Mouse (Mus musculus) left cerebral cortex, adult 2 months (tissue): ENCODE results near the gene Ppia. TPM values are rescaled to one million over a fixed set of nuclear protein-coding genes. Genes with fewer than 3 reads are reported as not detected.
"Not testable (repeated sequence)": the region's sequence is repeated elsewhere in the genome, so short reads cannot be mapped to it uniquely, and the experiment has no call there.

Source experiments
- DNase-seq, 2 experiments: peaks; one replicate each; pipeline ENCODE4 v3.0.0; 2021 to 2022; ENCODE audit warnings: low spot score in 2 of 2, mixed read lengths in 1 of 2; ENCODE audit errors: extremely low spot score in 1 of 2
- H3K27ac ChIP-seq: fragments of 200-600 bp; 2 replicates; pipeline ENCODE4 v1.8.1; 2022
- H3K4me3 ChIP-seq: fragments of 200-600 bp; 2 replicates; pipeline ENCODE4 v1.8.1; 2022
- CTCF ChIP-seq: fragments of 200-600 bp; IDR thresholded peaks from 2 replicates; pipeline ENCODE4 v1.8.1; 2022; ENCODE audit warnings: antibody characterized with exemption, mild to moderate bottlenecking, moderate library complexity
- intact Hi-C: fragments of 180-260 bp; cut with DNase I; formaldehyde crosslinking; loops from one replicate; pipeline ENCODE4 v1.15.1; 2025
- total RNA-seq, 2 experiments: library from RNA; stranded (reverse); gene quantifications; 2 replicates each; pipeline ENCODE4 v1.2.3; 2021

Gene Ppia
- total RNA-seq, 2 experiments from 2014 or later: 1,634 to 1,792 TPM

GRCm38 (mm10) chr11:6405591-6406081, 9.6 kb upstream of the Ppia start:
- Histone ChIP-seq H3K27ac (peak overlapping the region; percentile 84), H3K4me3 (no peak overlapping the region)
- TF ChIP-seq CTCF: no peak
- intact Hi-C loops: no loop called here
- no peak for DNase-seq

- TF ChIP-seq CTCF: no peak; the same call in 1 of the 2 replicates
- intact Hi-C loops: no loop called here
- Histone ChIP-seq H3K27ac (peak overlapping the region; percentile 84), H3K4me3 (no peak overlapping the region)
- DNase-seq: peak; percentile 53 to 59
These were observed 8.7 kb upstream of the Ppia start for GRCm38 (mm10) chr11:6406251-6407161.

GRCm38 (mm10) chr11:6407162-6407621, 8.1 kb upstream of the Ppia start:
- DNase-seq: peak in 1 of 2 experiments; percentile 4
- no peak for TF ChIP-seq CTCF
- intact Hi-C loops: no loop called here
- Histone ChIP-seq H3K4me3 (no peak overlapping the region), H3K27ac (peak overlapping the region; percentile 84)

- DNase-seq: no peak
- intact Hi-C loops: loop anchor here (2.0 kb wide), 1 partner anchor 43 kb away; no protein-coding TSS in a partner anchor
- peak overlapping the region; percentile 53; the same call in 1 of the 2 replicates for H3K27ac ChIP-seq
- TF ChIP-seq CTCF: no peak
- no peak overlapping the region for H3K4me3 ChIP-seq
These were observed 5.1 kb upstream of the Ppia start for GRCm38 (mm10) chr11:6410050-6410602.

GRCm38 (mm10) chr11:6410755-6411154, 4.5 kb upstream of the Ppia start:
- intact Hi-C loops: loop anchor here (2.0 kb wide), 1 partner anchor 44 kb away; no protein-coding TSS in a partner anchor
- H3K27ac ChIP-seq, DNase-seq, H3K4me3 ChIP-seq: not testable (repeated sequence)

DNA sequence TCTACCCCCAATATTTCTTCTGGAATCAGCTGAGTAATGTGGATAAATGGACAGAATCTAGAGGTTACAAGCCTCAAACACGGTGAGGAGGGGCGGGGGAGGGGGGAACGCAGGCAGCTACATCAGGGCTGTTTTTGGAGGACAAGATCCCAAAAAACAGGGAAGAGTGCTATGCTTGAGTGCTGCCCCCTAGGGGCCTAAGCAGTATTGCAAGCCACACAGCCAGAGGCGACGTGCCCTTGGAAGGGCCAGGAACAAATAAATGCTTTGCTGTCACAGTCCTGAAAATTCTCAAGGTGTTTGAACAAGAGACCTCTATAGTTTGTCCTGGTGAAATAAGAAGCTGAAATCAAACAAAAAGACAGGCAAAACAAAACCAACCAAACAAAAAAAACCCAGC, 3.6 kb upstream of the Ppia start:
- Histone ChIP-seq H3K4me3 (no peak overlapping the region), H3K27ac (peak overlapping the region; percentile 24; the same call in 1 of the 2 replicates)
- intact Hi-C loops: loop anchor here (2.0 kb wide), 1 partner anchor 45 kb away; no protein-coding TSS in a partner anchor
- peak; percentile 77 to 89 for DNase-seq
- peak; percentile 97 for TF ChIP-seq CTCF

DNA sequence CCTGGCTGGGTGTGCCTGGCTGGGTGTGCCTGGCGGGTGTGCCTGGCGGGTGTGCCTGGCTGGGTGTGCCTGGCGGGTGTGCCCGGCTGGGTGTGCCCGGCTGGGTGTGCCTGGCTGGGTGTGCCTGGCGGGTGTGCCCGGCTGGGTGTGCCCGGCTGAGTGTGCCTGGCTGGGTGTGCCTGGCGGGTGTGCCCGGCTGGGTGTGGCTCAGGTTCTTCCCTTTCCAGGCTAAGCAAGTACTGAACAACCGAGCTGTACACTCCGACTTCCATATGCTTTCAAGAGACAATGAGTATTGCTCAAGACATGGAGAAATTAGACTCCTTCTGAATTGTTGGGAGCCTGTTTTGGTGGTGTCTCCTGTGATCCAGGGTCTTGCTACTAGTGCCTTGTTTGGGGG, 2.0 kb upstream of the Ppia start:
- no peak for DNase-seq
- Histone ChIP-seq H3K4me3 (no peak overlapping the region), H3K27ac (no peak overlapping the region)
- intact Hi-C loops: no loop called here
- TF ChIP-seq CTCF: no peak

DNA sequence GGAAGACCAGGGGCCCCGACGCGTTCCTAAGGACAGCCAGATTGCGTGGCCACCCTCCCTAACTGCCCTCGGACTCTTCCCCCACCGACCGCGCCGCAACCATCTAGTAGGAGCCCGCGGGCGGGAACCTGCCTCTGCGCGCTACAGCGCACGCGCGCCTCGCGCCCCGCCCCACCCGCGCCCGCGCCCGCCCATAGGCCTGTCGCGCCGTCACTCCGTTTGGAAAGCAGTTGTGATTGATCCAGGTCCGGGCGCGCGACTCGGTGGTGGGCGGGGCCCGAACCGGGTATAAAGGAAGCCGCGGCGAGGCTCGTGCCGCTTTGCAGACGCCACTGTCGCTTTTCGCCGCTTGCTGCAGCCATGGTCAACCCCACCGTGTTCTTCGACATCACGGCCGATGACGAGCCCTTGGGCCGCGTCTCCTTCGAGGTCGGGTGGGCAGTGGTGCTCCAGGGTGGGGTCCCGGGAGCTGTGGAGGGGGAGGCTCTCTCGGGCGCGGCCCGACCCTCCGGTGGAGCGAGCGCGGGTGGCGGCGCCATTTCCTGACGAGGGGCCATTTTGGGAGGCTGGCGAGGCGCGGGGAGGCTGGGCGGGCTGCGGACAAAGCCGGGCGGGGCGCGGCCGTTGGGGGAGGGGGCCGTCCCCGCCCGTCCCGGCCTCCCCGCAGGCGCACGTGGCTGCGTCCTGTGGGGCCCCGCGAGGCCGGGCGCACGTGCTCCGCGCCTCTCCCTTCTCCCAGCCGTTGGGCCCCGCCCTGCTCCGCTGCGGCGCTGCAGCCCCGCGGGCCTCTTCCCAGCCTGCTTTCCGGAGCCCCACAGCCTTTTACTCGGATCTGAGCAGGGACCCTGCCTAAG, 535 bp downstream of the Ppia start:
- intact Hi-C loops: loop anchor here (1.0 kb wide), 1 partner anchor 26 kb away; the partner anchor contains the start of gene Zmiz2
- Histone ChIP-seq H3K27ac (peak overlapping the region; percentile 99), H3K4me3 (peak overlapping the region; percentile 91)
- TF ChIP-seq CTCF: no peak
- DNase-seq: peak; percentile 99

DNA sequence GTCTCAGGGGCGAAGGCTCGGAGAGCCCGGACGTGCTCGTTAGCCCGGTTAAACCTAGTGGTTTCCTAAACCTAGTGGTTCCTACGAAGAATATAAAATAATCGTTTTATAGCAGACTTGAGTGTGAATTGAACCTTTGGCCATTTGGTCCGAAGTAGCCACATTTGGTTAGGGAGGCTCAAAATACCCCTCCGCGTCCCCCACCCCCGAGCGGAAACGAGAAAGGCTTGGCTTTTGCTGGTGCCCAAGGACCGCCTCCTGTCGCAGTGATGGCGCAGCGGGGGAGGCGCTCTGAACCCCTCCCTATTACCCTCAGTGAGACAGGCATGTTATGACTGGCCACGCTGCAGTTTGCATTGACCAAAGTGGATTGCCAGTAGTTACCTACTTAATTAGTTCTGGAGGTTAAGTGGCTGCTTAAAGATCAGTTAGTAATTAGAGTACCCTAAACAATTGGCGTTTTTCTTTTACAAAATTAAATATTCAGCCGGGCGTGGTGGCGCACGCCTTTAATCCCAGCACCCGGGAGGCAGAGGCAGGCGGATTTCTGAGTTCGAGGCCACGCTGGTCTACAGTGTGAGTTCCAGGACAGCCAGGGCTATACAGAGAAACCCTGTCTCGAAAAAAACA, 1.3 kb downstream of the Ppia start:
- no peak; the same call in 1 of the 2 replicates for TF ChIP-seq CTCF
- intact Hi-C loops: loop anchor here (1.0 kb wide), 1 partner anchor 27 kb away; the partner anchor contains the start of gene Zmiz2
- peak; percentile 77 to 81 for DNase-seq
- Histone ChIP-seq H3K4me3 (peak overlapping the region; percentile 91), H3K27ac (peak overlapping the region; percentile 99)

DNA sequence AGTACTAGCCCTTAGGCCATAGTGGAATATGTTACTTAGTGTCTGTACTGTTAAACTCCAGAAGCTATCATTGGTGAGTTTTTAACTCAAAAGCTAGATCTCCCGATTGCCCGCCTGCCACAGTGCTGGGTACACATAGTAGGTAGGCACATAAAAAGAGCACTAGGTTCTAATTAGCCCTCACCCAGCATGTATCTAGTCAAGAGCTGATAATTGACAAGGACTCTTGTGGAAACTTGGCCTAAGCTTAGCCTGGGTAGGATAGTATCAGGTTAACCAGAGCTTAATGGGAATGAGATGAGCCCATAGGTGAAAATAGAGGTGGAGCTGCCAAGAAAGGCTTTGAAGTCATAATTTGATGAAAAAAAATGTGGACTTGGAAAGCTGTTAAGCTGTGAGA, 1.8 kb downstream of the Ppia start:
- peak overlapping the region; percentile 91 for H3K4me3 ChIP-seq
- no peak overlapping the region; the same call in 1 of the 2 replicates for H3K27ac ChIP-seq
- DNase-seq: no peak
- intact Hi-C loops: no loop called here
- no peak for TF ChIP-seq CTCF

GRCm38 (mm10) chr11:6417490-6417889, 2.2 kb downstream of the Ppia start:
- intact Hi-C loops: no loop called here
- H3K27ac ChIP-seq: no peak overlapping the region
- peak overlapping the region; percentile 91 for H3K4me3 ChIP-seq
- DNase-seq: no peak
- no peak for TF ChIP-seq CTCF
